Mouse (Mus musculus) small intestine, adult 2 months (tissue): Measurements from ENCODE around the gene Arhgef2. TPM values are rescaled to one million over a fixed set of nuclear protein-coding genes. Genes with fewer than 3 reads are reported as not detected.

Experiments used
- H3K27ac ChIP-seq: fragments of 200-500 bp; 2 replicates; pipeline ENCODE4 v1.5.1; 2012; ENCODE audit warnings: low read depth, low read length, control low read depth, inconsistent platforms; ENCODE audit not compliant: insufficient read depth
- H3K27me3 ChIP-seq: fragments of 200-500 bp; 2 replicates; pipeline ENCODE4 v1.6.1; 2012; ENCODE audit warnings: mild to moderate bottlenecking, moderate library complexity, low read length, inconsistent platforms; ENCODE audit not compliant: control insufficient read depth, insufficient read depth
- H3K36me3 ChIP-seq: fragments of 200-500 bp; 2 replicates; pipeline ENCODE4 v1.6.1; 2012; ENCODE audit warnings: mild to moderate bottlenecking, low read length, control low read depth, inconsistent platforms; ENCODE audit not compliant: control insufficient read depth, insufficient read depth
- H3K4me1 ChIP-seq: fragments of 200-500 bp; 2 replicates; pipeline ENCODE4 v1.6.1; 2012; ENCODE audit warnings: low read length, inconsistent platforms, mixed read lengths; ENCODE audit not compliant: control insufficient read depth, insufficient read depth, insufficient read length
- H3K4me3 ChIP-seq: fragments of 200-500 bp; 2 replicates; pipeline ENCODE4 v1.5.1; 2012; ENCODE audit warnings: low read depth, mild to moderate bottlenecking, control low read depth, inconsistent platforms, low read length, moderate library complexity
- CTCF ChIP-seq: fragments of 200-500 bp; IDR thresholded peaks from 2 replicates; pipeline ENCODE4 v1.5.1; 2012; ENCODE audit warnings: low read depth, mild to moderate bottlenecking, control low read depth, inconsistent platforms, low read length, moderate library complexity, mixed read lengths; ENCODE audit not compliant: insufficient replicate concordance, insufficient read length; ENCODE audit errors: extremely low read depth
- POLR2A ChIP-seq: fragments of 200-500 bp; IDR thresholded peaks from 2 replicates; pipeline ENCODE4 v1.6.1; 2012; ENCODE audit warnings: low read depth, mild to moderate bottlenecking, control low read depth, inconsistent platforms, low read length, moderate library complexity
- whole genome bisulfite sequencing: fragments of 180-500 bp; shearing (Covaris S2); methylation state at CpG from one replicate; pipeline ENCODE4 v1.1.7; 2018; 5-methylcytosine and 5-hydroxymethylcytosine counted together
- polyA plus RNA-seq: library from polyadenylated mRNA; depleted of rRNA; stranded (reverse); fragments of >200 nt; gene quantifications from 2 replicates; pipeline ENCODE4 v1.2.3, GENCODE M21; 2012

The Arhgef2 gene
- polyA plus RNA-seq, 1 experiment, result 110 TPM

DNA sequence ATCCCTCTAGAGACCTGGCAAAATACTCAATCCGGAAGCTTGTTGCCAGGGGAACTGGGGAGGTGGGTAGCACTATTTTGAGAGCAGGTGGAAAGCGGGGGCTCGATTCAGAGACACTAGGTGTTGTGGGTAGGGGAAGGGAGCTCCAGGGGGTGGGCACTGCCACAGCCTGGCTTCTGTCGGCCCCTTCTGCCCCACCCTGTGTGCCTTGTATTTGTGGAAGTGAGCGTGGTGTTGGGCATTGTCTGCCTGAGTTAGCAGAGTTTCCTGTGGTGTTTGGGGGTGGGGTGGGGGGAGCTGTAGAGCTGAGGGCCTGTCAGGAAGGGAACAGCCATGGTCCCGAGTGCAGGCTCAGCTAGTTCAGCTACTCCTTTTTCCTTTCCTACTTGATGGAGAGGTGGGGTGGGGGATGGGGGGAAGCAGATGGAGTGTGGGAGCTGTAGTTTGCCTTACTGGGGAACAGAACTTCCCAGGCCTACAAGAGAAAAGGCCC is 25.1 kb downstream of the Arhgef2 start:
- H3K36me3 ChIP-seq, result peaks cover 72% of the 10 kb centered on the region
- no peaks in the 10 kb centered on the region for H3K4me1 ChIP-seq
- no peak for TF ChIP-seq CTCF
- TF ChIP-seq POLR2A, result no peak
- no peak overlapping the region for H3K4me3 ChIP-seq
- H3K27ac ChIP-seq, result no peak overlapping the region
- WGBS, result 68% methylated on average over 6 of the region's 6 CpGs
- H3K27me3 ChIP-seq, result no peaks in the 10 kb centered on the region

DNA sequence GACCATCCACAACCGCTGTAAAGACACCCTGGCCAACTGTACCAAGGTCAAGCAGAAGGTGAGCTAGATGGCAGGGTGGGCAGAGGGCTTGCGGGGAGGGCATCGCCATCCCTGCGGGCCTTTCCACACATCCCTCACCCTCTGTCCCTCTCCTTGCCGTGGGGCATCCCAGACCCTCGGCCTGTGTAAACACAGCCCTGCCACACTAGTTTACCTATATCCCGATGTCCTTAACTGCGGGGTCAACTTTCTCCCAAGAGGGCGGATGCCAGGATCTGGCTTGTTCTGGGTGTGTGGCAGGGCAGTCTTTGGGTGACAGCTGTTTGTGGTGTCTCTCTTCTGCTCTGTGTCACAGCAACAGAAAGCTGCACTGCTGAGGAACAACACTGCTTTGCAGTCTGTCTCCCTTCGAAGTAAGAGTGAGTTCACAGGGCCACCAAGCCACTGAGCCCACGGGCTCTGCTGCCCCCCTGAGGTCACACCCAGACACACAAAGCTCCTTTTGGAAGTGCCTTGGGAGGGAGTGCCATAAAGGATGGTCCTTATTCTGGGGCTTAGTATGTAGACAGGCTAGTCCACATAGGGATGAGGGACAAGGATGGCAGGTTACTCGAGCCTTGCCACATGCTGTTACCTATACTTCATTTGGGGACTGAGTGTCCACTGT is 26.3 kb downstream of the Arhgef2 start:
- Histone ChIP-seq H3K27ac (no peak overlapping the region), H3K4me3 (no peak overlapping the region), H3K36me3 (peaks cover 83% of the 10 kb centered on the region), H3K27me3 (no peaks in the 10 kb centered on the region), H3K4me1 (no peaks in the 10 kb centered on the region)
- WGBS, result 66% methylated on average over 12 of the region's 12 CpGs
- TF ChIP-seq CTCF, result peak; percentile 58; the same call in 1 of the 2 replicates
- no peak for TF ChIP-seq POLR2A

DNA sequence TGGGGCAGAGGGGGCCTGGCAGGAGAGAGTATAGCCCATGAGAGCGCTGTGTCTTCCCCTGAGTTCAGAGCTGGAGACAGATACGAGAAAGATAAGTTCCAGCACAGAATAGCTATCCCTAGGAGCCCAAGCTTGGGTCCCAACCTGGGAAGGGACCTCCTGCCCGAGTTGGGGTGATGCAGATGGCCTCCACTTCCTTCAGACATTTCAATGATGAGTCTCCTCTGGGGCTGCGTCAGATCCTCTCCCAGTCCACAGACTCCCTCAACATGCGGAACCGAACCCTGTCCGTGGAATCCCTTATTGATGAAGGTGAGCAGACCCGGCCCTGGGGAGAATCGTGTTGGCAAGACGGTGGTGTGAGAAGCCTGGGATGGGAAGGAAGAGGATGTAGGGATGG is 27.3 kb downstream of the Arhgef2 start:
- 91% methylated on average over 10 of the region's 10 CpGs for WGBS
- TF ChIP-seq POLR2A (no peak), CTCF (no peak)
- Histone ChIP-seq H3K4me1 (no peaks in the 10 kb centered on the region), H3K27ac (no peak overlapping the region), H3K4me3 (no peak overlapping the region), H3K27me3 (no peaks in the 10 kb centered on the region), H3K36me3 (peaks cover 90% of the 10 kb centered on the region)

DNA sequence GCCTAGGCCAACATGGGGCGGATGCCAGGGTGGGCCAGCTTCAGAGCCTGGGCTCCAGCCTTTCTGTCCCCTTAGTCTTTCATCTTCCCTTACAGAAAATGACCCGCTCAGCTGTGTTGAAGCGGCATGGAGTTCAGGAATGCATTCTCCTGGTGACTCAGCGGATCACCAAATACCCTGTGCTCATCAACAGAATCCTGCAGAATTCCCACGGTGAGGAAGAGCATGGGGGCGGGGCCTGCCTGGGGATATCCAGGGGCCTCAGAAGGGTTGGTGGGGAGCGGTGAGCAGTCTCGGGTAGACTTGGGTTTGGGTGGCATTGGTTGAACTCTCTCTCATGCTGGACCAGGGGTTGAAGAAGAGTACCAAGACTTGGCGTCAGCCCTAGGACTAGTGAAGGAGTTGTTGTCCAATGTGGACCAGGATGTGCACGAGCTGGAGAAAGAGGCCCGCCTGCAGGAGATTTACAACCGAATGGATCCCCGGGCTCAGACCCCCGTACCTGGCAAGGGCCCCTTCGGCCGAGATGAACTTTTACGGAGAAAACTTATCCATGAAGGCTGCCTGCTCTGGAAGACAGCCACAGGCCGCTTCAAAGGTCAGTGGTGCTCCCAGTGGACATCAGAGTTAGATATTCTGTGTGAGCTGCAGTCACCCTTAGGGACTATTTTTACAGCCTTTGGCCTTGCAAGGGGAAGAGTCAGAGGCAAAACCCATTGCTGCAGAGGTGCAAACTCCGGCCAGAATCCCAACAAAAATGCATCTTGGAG is 29.9 kb downstream of the Arhgef2 start:
- Histone ChIP-seq H3K36me3 (peaks cover 86% of the 10 kb centered on the region), H3K4me3 (no peak overlapping the region), H3K4me1 (no peaks in the 10 kb centered on the region), H3K27me3 (no peaks in the 10 kb centered on the region), H3K27ac (no peak overlapping the region)
- WGBS, result 93% methylated on average over 19 of the region's 19 CpGs
- TF ChIP-seq POLR2A (no peak), CTCF (no peak)

DNA sequence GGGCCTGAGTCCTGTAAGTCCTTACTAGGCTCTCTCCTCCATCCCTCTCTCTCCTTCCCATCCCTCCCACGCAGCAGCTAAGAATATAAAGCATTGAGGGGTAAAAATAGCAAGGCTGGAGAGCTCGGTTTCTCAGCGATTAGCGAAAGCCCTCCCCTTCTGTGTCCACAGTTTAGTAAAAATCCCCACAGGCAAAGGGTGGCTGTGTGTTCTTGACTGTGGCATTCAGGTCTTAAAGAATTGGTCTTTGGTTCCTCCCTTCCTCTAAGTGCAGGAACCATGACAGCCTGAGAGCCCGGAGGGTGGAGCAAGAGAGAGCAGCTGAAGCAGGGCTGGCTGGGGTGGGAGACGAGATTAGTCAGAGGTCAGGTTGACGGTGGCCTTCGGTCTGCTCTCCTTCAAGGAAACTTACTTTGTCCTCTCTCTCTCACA is 30.8 kb downstream of the Arhgef2 start:
- 93% methylated on average over 8 of the region's 8 CpGs for WGBS
- peaks cover 81% of the 10 kb centered on the region for H3K36me3 ChIP-seq
- H3K27me3 ChIP-seq, result no peaks in the 10 kb centered on the region
- H3K4me3 ChIP-seq, result no peak overlapping the region
- no peaks in the 10 kb centered on the region for H3K4me1 ChIP-seq
- TF ChIP-seq CTCF (no peak), POLR2A (no peak)
- no peak overlapping the region for H3K27ac ChIP-seq

DNA sequence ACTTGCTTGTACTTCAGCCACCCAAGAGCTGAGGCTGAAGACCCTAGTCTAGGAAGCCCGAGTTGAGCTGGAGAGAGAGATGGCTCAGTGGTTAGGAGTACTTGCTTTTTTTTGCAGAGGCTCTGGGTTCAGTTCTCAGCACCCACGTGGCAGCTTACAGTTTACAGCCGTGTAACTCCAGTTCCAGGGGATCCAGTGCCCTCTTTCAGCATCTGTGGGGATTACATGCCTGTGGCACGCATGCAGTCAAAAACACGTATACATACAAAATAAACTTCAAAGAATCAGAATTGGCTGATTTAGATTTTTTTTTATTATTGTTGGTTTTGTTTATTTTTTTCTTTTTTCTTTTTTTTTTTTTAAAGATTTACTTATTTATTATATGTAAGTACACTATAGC is 31.4 kb downstream of the Arhgef2 start:
- Histone ChIP-seq H3K27me3 (no peaks in the 10 kb centered on the region), H3K27ac (no peak overlapping the region), H3K36me3 (peaks cover 77% of the 10 kb centered on the region), H3K4me1 (no peaks in the 10 kb centered on the region), H3K4me3 (no peak overlapping the region)
- WGBS, result 94% methylated on average over 5 of the region's 5 CpGs
- TF ChIP-seq POLR2A, result no peak
- TF ChIP-seq CTCF, result no peak

DNA sequence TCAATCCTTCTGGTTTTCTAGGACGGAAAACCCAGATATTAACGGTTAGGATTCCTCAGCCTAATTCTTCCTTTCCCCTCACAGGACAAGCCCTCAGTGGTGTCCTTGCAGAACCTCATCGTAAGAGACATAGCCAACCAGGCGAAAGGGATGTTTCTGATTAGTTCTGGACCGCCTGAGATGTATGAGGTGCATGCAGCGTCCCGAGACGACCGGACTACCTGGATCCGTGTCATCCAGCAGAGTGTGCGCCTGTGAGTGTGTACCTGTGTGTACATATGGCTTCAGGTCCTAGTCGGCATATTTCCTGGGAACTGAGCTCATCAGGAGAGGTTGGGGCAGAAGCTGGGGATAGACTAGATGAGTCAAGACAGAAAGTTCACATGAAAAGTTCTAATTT is 33.5 kb downstream of the Arhgef2 start:
- TF ChIP-seq CTCF (no peak), POLR2A (no peak)
- Histone ChIP-seq H3K4me3 (no peak overlapping the region), H3K27me3 (no peaks in the 10 kb centered on the region), H3K27ac (no peak overlapping the region), H3K4me1 (no peaks in the 10 kb centered on the region), H3K36me3 (peaks cover 80% of the 10 kb centered on the region)
- WGBS, result 95% methylated on average over 12 of the region's 12 CpGs
